Mouse (Mus musculus) heart, embryonic 12.5 days (tissue): ENCODE data around the gene Fastkd3. TPM values are rescaled to one million over a fixed set of nuclear protein-coding genes. Genes with fewer than 3 reads are reported as not detected.
A peak's percentile ranks its signal among the peaks of the same experiment; 100 is the strongest.

Experiments
- ATAC-seq: fragments of 200-750 bp; cut with Nextera tagmentation; 2 replicates; pipeline ENCODE4 v1.8.0; 2017; ENCODE audit warnings: moderate TSS enrichment, moderate library complexity; ENCODE audit not compliant: insufficient number of reproducible peaks, low FRiP score
- H3K27ac ChIP-seq: fragments of 300-500 bp; sonication (generic); 2 replicates; pipeline ENCODE4 v1.5.1; 2016; ENCODE audit warnings: mild to moderate bottlenecking, moderate library complexity; ENCODE audit not compliant: poor library complexity, severe bottlenecking
- H3K27me3 ChIP-seq: fragments of 300-500 bp; sonication (generic); replicated peaks from 2 replicates; pipeline ENCODE4 v1.6.1; 2016; ENCODE audit warnings: mild to moderate bottlenecking, moderate library complexity
- H3K36me3 ChIP-seq: fragments of 300-500 bp; sonication (generic); 2 replicates; pipeline ENCODE4 v1.6.1; 2016; ENCODE audit warnings: mild to moderate bottlenecking, moderate library complexity
- H3K4me1 ChIP-seq: fragments of 300-500 bp; sonication (generic); replicated peaks from 2 replicates; pipeline ENCODE4 v1.6.1; 2016; ENCODE audit warnings: mild to moderate bottlenecking
- H3K4me2 ChIP-seq: fragments of 300-500 bp; sonication (generic); 2 replicates; pipeline ENCODE4 v1.6.1; 2016; ENCODE audit warnings: mild to moderate bottlenecking, moderate library complexity
- H3K4me3 ChIP-seq: fragments of 300-500 bp; sonication (generic); 2 replicates; pipeline ENCODE4 v1.5.1; 2016; ENCODE audit warnings: mild to moderate bottlenecking
- H3K9ac ChIP-seq: fragments of 300-500 bp; sonication (generic); 2 replicates; pipeline ENCODE4 v1.6.1; 2016; ENCODE audit warnings: mild to moderate bottlenecking, moderate library complexity
- H3K9me3 ChIP-seq: fragments of 300-500 bp; sonication (generic); replicated peaks from 2 replicates; pipeline ENCODE4 v1.6.1; 2016; ENCODE audit warnings: mild to moderate bottlenecking, moderate library complexity
- WGBS: fragments of 180-500 bp; shearing (Covaris S2); methylation state at CpG from one replicate; pipeline ENCODE4 v1.1.7; 2016; 5-methylcytosine and 5-hydroxymethylcytosine counted together
- polyA plus RNA-seq: library from polyadenylated mRNA; unstranded; fragments of >200 nt; fragmentation: Nextera tagmentation; extraction: Ambion mirVana; gene quantifications from 2 replicates; pipeline ENCODE4 v1.2.1, GENCODE M21; 2016

Fastkd3 gene
- polyA plus RNA-seq, 1 experiment from 2014 or later: 20.9 TPM

- H3K4me2 ChIP-seq: peak overlapping the region; percentile 58
- H3K27me3 ChIP-seq: 0 out of 2 replicates have a peak, but pooled peaks cover 5% of the 10 kb centered on the region
- 0 out of 2 replicates have a peak, but pooled peaks have one; percentile 22 for ATAC-seq
- H3K27ac ChIP-seq: no peak overlapping the region
- H3K4me3 ChIP-seq: peak overlapping the region; percentile 31; the same call in 1 of the 2 replicates
- no peak overlapping the region for H3K9ac ChIP-seq
- no peaks in the 10 kb centered on the region for H3K9me3 ChIP-seq
- H3K36me3 ChIP-seq: no peaks in the 10 kb centered on the region
- H3K4me1 ChIP-seq: peaks cover 13% of the 10 kb centered on the region; the same call in 1 of the 2 replicates
- 44% methylated on average over 21 of the region's 21 CpGs for WGBS
Measured at GRCm38 (mm10) chr13:68607652-68608405, 25.8 kb downstream of the Fastkd3 start.

- Histone ChIP-seq H3K9ac (no peak overlapping the region), H3K4me3 (no peak overlapping the region), H3K36me3 (no peaks in the 10 kb centered on the region), H3K9me3 (no peaks in the 10 kb centered on the region), H3K27ac (no peak overlapping the region), H3K4me1 (no peaks in the 10 kb centered on the region), H3K4me2 (no peak overlapping the region), H3K27me3 (no peaks in the 10 kb centered on the region)
- 0 out of 2 replicates have a peak, but pooled peaks have one; percentile 39 for ATAC-seq
- WGBS: 53% methylated on average over 6 of the region's 6 CpGs
Measured at GRCm38 (mm10) chr13:68622792-68623191, 40.8 kb downstream of the Fastkd3 start.

GRCm38 (mm10) chr13:68627041-68627440, 45.0 kb downstream of the Fastkd3 start:
- 69% methylated on average over 3 of the region's 3 CpGs for WGBS
- no peak for ATAC-seq
- Histone ChIP-seq H3K27ac (no peak overlapping the region), H3K9ac (no peak overlapping the region), H3K4me2 (no peak overlapping the region), H3K4me1 (no peaks in the 10 kb centered on the region), H3K27me3 (no peaks in the 10 kb centered on the region), H3K9me3 (no peaks in the 10 kb centered on the region), H3K4me3 (no peak overlapping the region), H3K36me3 (no peaks in the 10 kb centered on the region)

Other genes starting within 250 kb of the Fastkd3 start
- 27.2 and 28.0 TPM in 2 replicates for gene Mtrr, start 85 bp upstream of the Fastkd3 start, polyA plus RNA-seq
- gene 1700001L19Rik, start 15.2 kb downstream of the Fastkd3 start, polyA plus RNA-seq: 0.22 TPM in 1 of 2 replicates, not detected in the other